Mouse (Mus musculus) G1E (cell line): Measurements from ENCODE around the gene Lcp1. TPM values are rescaled to one million over a fixed set of nuclear protein-coding genes. Genes with fewer than 3 reads are reported as not detected.

Experiments
- ATAC-seq: 2 replicates; pipeline ENCODE4 v1.8.0; 2016; ENCODE audit warnings: mild to moderate bottlenecking; ENCODE audit not compliant: insufficient number of reproducible peaks, poor library complexity, low FRiP score, severe bottlenecking; ENCODE audit errors: extremely low read depth
- DNase-seq: peaks from one replicate; pipeline ENCODE4 v3.0.0; 2012; ENCODE audit warnings: low spot score
- H3K27me3 ChIP-seq: 2 replicates; pipeline ENCODE4 v1.6.1; 2012; ENCODE audit warnings: mild to moderate bottlenecking, low read length, inconsistent platforms; ENCODE audit not compliant: insufficient read depth
- H3K36me3 ChIP-seq: replicated peaks from 2 replicates; pipeline ENCODE3; 2012; ENCODE audit warnings: mild to moderate bottlenecking, inconsistent platforms
- H3K4me1 ChIP-seq: 2 replicates; pipeline ENCODE4 v1.6.1; 2012; ENCODE audit warnings: low read depth, low read length, inconsistent platforms, mixed read lengths; ENCODE audit not compliant: insufficient read depth
- H3K4me3 ChIP-seq: 2 replicates; pipeline ENCODE4 v1.5.1; 2012; ENCODE audit warnings: low read depth, mild to moderate bottlenecking, inconsistent platforms, low read length, moderate library complexity, mixed read lengths
- H3K9me3 ChIP-seq: replicated peaks from 2 replicates; pipeline ENCODE4 v1.6.1; 2012; ENCODE audit warnings: inconsistent platforms
- CTCF ChIP-seq: IDR thresholded peaks from 2 replicates; pipeline ENCODE4 v1.5.1; 2012; ENCODE audit warnings: low read depth, low read length, inconsistent platforms, mixed read lengths
- GATA1 ChIP-seq: IDR thresholded peaks from 2 replicates; pipeline ENCODE4 v1.6.1; 2012; ENCODE audit warnings: borderline replicate concordance, low read length, inconsistent platforms, mixed read lengths
- GATA2 ChIP-seq: IDR thresholded peaks from 2 replicates; pipeline ENCODE4 v1.6.1; 2012; ENCODE audit warnings: low read depth, low read length, inconsistent platforms, borderline replicate concordance
- POLR2AphosphoS5 ChIP-seq: IDR thresholded peaks from 2 replicates; pipeline ENCODE4 v1.6.1; 2012; ENCODE audit warnings: low read depth, low read length, inconsistent platforms; ENCODE audit not compliant: insufficient replicate concordance
- TAL1 ChIP-seq: conservative IDR thresholded peaks from 2 replicates; pipeline ENCODE4 v1.6.1; 2012; ENCODE audit warnings: low read depth, low read length, inconsistent platforms, mixed read lengths
- polyA plus RNA-seq: library from polyadenylated mRNA; stranded (reverse); fragments of >175 nt; gene quantifications from 2 replicates; pipeline ENCODE4 v1.2.3, GENCODE M21; 2012
- total RNA-seq, 2 experiments: library from RNA; stranded (forward) in 1 of 2; stranded (reverse) in 1 of 2; fragments of 200-1000 nt in 1 of 2; fragments of >200 nt in 1 of 2; fragmentation: Nextera tagmentation in 1 of 2; gene quantifications; 2 replicates each; pipeline ENCODE4 v1.2.3; 2014 to 2017

The Lcp1 gene
- total and polyA plus RNA-seq, 3 experiments: 0.55 to 23.4 (median 2.3) TPM

- ATAC-seq: no peak
- no peak overlapping the region for H3K4me3 ChIP-seq
Measured at GRCm38 (mm10) chr14:75163866-75164265, 33.0 kb downstream of the Lcp1 start.

GRCm38 (mm10) chr14:75164345-75164744 is 33.4 kb downstream of the Lcp1 start:
- DNase-seq (no peak), ATAC-seq (no peak)
- Histone ChIP-seq H3K4me3 (no peak overlapping the region), H3K4me1 (no peaks in the 10 kb centered on the region), H3K36me3 (no peaks in the 10 kb centered on the region), H3K9me3 (no peaks in the 10 kb centered on the region), H3K27me3 (peaks cover 2% of the 10 kb centered on the region; the same call in 1 of the 2 replicates)
- TF ChIP-seq GATA1: no peak
- TF ChIP-seq POLR2AphosphoS5: no peak
- no peak for TF ChIP-seq TAL1

More at GRCm38 (mm10) chr14:75163866-75164265, 33.0 kb downstream of the Lcp1 start:
- no peak for DNase-seq
- TF ChIP-seq POLR2AphosphoS5: no peak
- TF ChIP-seq TAL1: no peak
- TF ChIP-seq GATA1: no peak
- no peak for TF ChIP-seq CTCF
- TF ChIP-seq GATA2: no peak
- Histone ChIP-seq H3K9me3 (no peaks in the 10 kb centered on the region), H3K36me3 (no peaks in the 10 kb centered on the region), H3K4me1 (no peaks in the 10 kb centered on the region), H3K27me3 (peaks cover 2% of the 10 kb centered on the region; the same call in 1 of the 2 replicates)

- Histone ChIP-seq H3K27me3 (peaks cover 2% of the 10 kb centered on the region; the same call in 1 of the 2 replicates), H3K36me3 (no peaks in the 10 kb centered on the region), H3K4me1 (no peaks in the 10 kb centered on the region), H3K4me3 (no peak overlapping the region), H3K9me3 (no peaks in the 10 kb centered on the region)
- ATAC-seq: no peak
- no peak for DNase-seq
- TF ChIP-seq CTCF: no peak
- no peak for TF ChIP-seq GATA2
- TF ChIP-seq GATA1: no peak
- TF ChIP-seq POLR2AphosphoS5: no peak
- TF ChIP-seq TAL1: no peak
Measured at GRCm38 (mm10) chr14:75165574-75166131, 34.8 kb downstream of the Lcp1 start.

- DNase-seq (no peak), ATAC-seq (no peak)
- no peak overlapping the region for H3K4me3 ChIP-seq
- H3K9me3 ChIP-seq: no peaks in the 10 kb centered on the region
- no peaks in the 10 kb centered on the region for H3K4me1 ChIP-seq
- H3K36me3 ChIP-seq: no peaks in the 10 kb centered on the region
- H3K27me3 ChIP-seq: peaks cover 2% of the 10 kb centered on the region; the same call in 1 of the 2 replicates
- TF ChIP-seq POLR2AphosphoS5 (no peak), GATA2 (no peak), GATA1 (no peak), CTCF (no peak), TAL1 (no peak)
Measured at GRCm38 (mm10) chr14:75168501-75168900, 37.6 kb downstream of the Lcp1 start.

- DNase-seq: no peak
- Histone ChIP-seq H3K27me3 (no peaks in the 10 kb centered on the region; the same call in 1 of the 2 replicates), H3K9me3 (no peaks in the 10 kb centered on the region), H3K36me3 (no peaks in the 10 kb centered on the region), H3K4me1 (no peaks in the 10 kb centered on the region), H3K4me3 (no peak overlapping the region)
- no peak for ATAC-seq
- TF ChIP-seq POLR2AphosphoS5: no peak
- no peak for TF ChIP-seq GATA1
- TF ChIP-seq GATA2: no peak
- TF ChIP-seq TAL1: no peak
- no peak for TF ChIP-seq CTCF
Measured at GRCm38 (mm10) chr14:75170546-75170945, 39.6 kb downstream of the Lcp1 start.

GRCm38 (mm10) chr14:75174296-75174695 is 43.4 kb downstream of the Lcp1 start:
- Histone ChIP-seq H3K36me3 (no peaks in the 10 kb centered on the region), H3K4me3 (no peak overlapping the region), H3K4me1 (peaks cover 2% of the 10 kb centered on the region; the same call in 1 of the 2 replicates), H3K27me3 (no peaks in the 10 kb centered on the region), H3K9me3 (no peaks in the 10 kb centered on the region)
- DNase-seq (no peak), ATAC-seq (no peak)
- no peak for TF ChIP-seq CTCF
- no peak for TF ChIP-seq GATA1
- TF ChIP-seq TAL1: no peak
- no peak for TF ChIP-seq GATA2
- TF ChIP-seq POLR2AphosphoS5: no peak
